Mouse (Mus musculus): ENCODE measurements around the gene Cstf2t.

The Cstf2t gene

GRCm38 (mm10) chr19:31082662-31083429 is at the start of gene Cstf2t:
Gene Cstf2t (plus strand): TSS chr19:31082837.
- peak; percentile 98 to 99 for DNase-seq (ENCODE audit: low spot score in 2 of 2)

- no peak for DNase-seq (ENCODE audit: low spot score in 2 of 2)
Observed at GRCm38 (mm10) chr19:31038951-31039350, 43.7 kb upstream of the Cstf2t start.

GRCm38 (mm10) chr19:31040948-31041847 is 41.4 kb upstream of the Cstf2t start:
- no peak for DNase-seq (ENCODE audit: low spot score in 2 of 2)

GRCm38 (mm10) chr19:31046601-31047000 is 36.0 kb upstream of the Cstf2t start:
- DNase-seq (ENCODE audit: low spot score in 2 of 2): no peak

- DNase-seq (ENCODE audit: low spot score in 2 of 2): no peak
Observed at GRCm38 (mm10) chr19:31064740-31065139, 17.9 kb upstream of the Cstf2t start.

GRCm38 (mm10) chr19:31065206-31065781 is 17.3 kb upstream of the Cstf2t start:
- no peak for DNase-seq (ENCODE audit: low spot score in 2 of 2)

GRCm38 (mm10) chr19:31073959-31074716 is 8.5 kb upstream of the Cstf2t start:
- no peak for DNase-seq (ENCODE audit: low spot score in 2 of 2)

GRCm38 (mm10) chr19:31074717-31075063 is 7.9 kb upstream of the Cstf2t start:
- no peak for DNase-seq (ENCODE audit: low spot score in 2 of 2)

- no peak for DNase-seq (ENCODE audit: low spot score in 2 of 2)
Observed at GRCm38 (mm10) chr19:31076106-31076505, 6.5 kb upstream of the Cstf2t start.

GRCm38 (mm10) chr19:31078241-31078640 is 4.4 kb upstream of the Cstf2t start:
- DNase-seq (ENCODE audit: low spot score in 2 of 2): no peak

- DNase-seq (ENCODE audit: low spot score in 2 of 2): no peak
Observed at GRCm38 (mm10) chr19:31082226-31082625, 411 bp upstream of the Cstf2t start.

GRCm38 (mm10) chr19:31083761-31084160 is 1.1 kb downstream of the Cstf2t start:
- no peak for DNase-seq (ENCODE audit: low spot score in 2 of 2)

GRCm38 (mm10) chr19:31097857-31098256 is 15.2 kb downstream of the Cstf2t start:
- DNase-seq (ENCODE audit: low spot score in 2 of 2): no peak

- DNase-seq (ENCODE audit: low spot score in 2 of 2): no peak
Observed at GRCm38 (mm10) chr19:31099369-31099768, 16.7 kb downstream of the Cstf2t start.

- no peak for DNase-seq (ENCODE audit: low spot score in 2 of 2)
Observed at GRCm38 (mm10) chr19:31104764-31105163, 22.1 kb downstream of the Cstf2t start.

- DNase-seq (ENCODE audit: low spot score in 2 of 2): no peak
Observed at GRCm38 (mm10) chr19:31106036-31106435, 23.4 kb downstream of the Cstf2t start.

- no peak for DNase-seq (ENCODE audit: low spot score in 2 of 2)
Observed at GRCm38 (mm10) chr19:31106835-31107554, 24.4 kb downstream of the Cstf2t start.

- DNase-seq (ENCODE audit: low spot score in 2 of 2): no peak
Observed at GRCm38 (mm10) chr19:31114690-31115089, 32.1 kb downstream of the Cstf2t start.

- DNase-seq (ENCODE audit: low spot score in 2 of 2): no peak
Observed at GRCm38 (mm10) chr19:31124628-31125027, 42.0 kb downstream of the Cstf2t start.

- DNase-seq (ENCODE audit: low spot score in 2 of 2): no peak
Observed at GRCm38 (mm10) chr19:31132614-31133013, 50.0 kb downstream of the Cstf2t start.

- no peak for DNase-seq (ENCODE audit: low spot score in 2 of 2)
Observed at GRCm38 (mm10) chr19:31136316-31136715, 53.7 kb downstream of the Cstf2t start.
